Mouse (Mus musculus) liver, adult 2 months (tissue): ENCODE measurements at regions not wholly inside any gene's neighbourhood (a gene's known extent, or its start where the extent isn't known, plus 50 kb on each side); places are given as distances from the start of the nearest gene placed in this dataset.

Experiments
- DNase-seq: peaks from one replicate; pipeline ENCODE4 v3.0.0-alpha.2; 2011; ENCODE audit warnings: low read depth, low spot score; ENCODE audit errors: extremely low read depth
- H3K27ac ChIP-seq: fragments of 200-500 bp; replicated peaks from 2 replicates; pipeline ENCODE4 v1.5.1; 2012; ENCODE audit warnings: low read depth, mild to moderate bottlenecking, control low read depth, inconsistent platforms, low read length; ENCODE audit not compliant: insufficient read depth
- H3K27me3 ChIP-seq: fragments of 200-500 bp; 2 replicates; pipeline ENCODE4 v1.6.1; 2012; ENCODE audit warnings: mild to moderate bottlenecking, moderate library complexity, low read length, inconsistent platforms; ENCODE audit not compliant: control insufficient read depth, insufficient read depth
- H3K36me3 ChIP-seq: fragments of 200-500 bp; 2 replicates; pipeline ENCODE4 v1.6.1; 2012; ENCODE audit warnings: low read length, inconsistent platforms; ENCODE audit not compliant: control insufficient read depth, insufficient read depth
- H3K4me1 ChIP-seq: fragments of 200-500 bp; 2 replicates; pipeline ENCODE4 v1.6.1; 2011; ENCODE audit warnings: low read length; ENCODE audit not compliant: control insufficient read depth, insufficient read depth
- H3K4me3 ChIP-seq: fragments of 200-500 bp; 2 replicates; pipeline ENCODE4 v1.5.1; 2011; ENCODE audit warnings: low read depth, mild to moderate bottlenecking, control low read depth, low read length, moderate library complexity; ENCODE audit not compliant: insufficient read depth
- H3K79me2 ChIP-seq: fragments of 200-500 bp; 2 replicates; pipeline ENCODE4 v1.6.1; 2012; ENCODE audit warnings: inconsistent platforms, mild to moderate bottlenecking, low read length, moderate library complexity; ENCODE audit not compliant: control insufficient read depth, insufficient read depth
- H3K9ac ChIP-seq: fragments of 200-500 bp; 2 replicates; pipeline ENCODE4 v1.6.1; 2012; ENCODE audit warnings: low read depth, mild to moderate bottlenecking, control low read depth, inconsistent platforms, low read length
- CTCF ChIP-seq: fragments of 200-500 bp; IDR thresholded peaks from 2 replicates; pipeline ENCODE4 v1.5.1; 2011; ENCODE audit warnings: low read depth, low read length, control low read depth
- POLR2A ChIP-seq: fragments of 200-500 bp; IDR thresholded peaks from 2 replicates; pipeline ENCODE4 v1.6.1; 2011; ENCODE audit warnings: low read length, control low read depth; ENCODE audit not compliant: insufficient read depth; ENCODE audit errors: extremely low read depth
- WGBS: fragments of 180-500 bp; shearing (Covaris S2); methylation state at CpG from one replicate; pipeline ENCODE4 v1.1.7; 2018; 5-methylcytosine and 5-hydroxymethylcytosine counted together

DNA sequence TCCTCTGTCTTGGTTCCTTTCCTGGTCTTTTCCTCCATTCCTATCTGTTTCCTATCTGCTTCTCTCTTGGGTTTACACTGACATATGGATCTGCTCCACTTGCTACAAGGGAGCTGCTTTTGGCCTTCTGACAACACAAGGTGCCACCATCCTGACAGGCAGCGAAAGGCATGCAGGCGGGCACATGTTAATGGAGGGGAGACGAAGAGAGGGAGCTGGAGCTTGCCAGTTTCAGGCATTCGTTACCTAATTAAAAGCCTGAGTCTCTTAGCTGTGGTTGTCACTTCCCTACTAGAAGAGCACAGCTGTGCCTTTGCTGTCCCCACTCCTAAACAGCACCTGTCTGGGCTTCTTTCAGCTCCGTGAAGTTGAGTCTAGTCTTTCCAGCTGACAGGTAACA, 711.5 kb upstream of the Kirrel3 start:
- DNase-seq, result no peak
- TF ChIP-seq CTCF (no peak), POLR2A (no peak)
- whole genome bisulfite sequencing, result 76% methylated on average over 5 of the region's 5 CpGs
- H3K4me1 ChIP-seq, result no peaks in the 10 kb centered on the region
- no peak overlapping the region for H3K9ac ChIP-seq
- no peaks in the 10 kb centered on the region for H3K27me3 ChIP-seq
- H3K27ac ChIP-seq, result no peak overlapping the region
- H3K36me3 ChIP-seq, result no peaks in the 10 kb centered on the region
- no peaks in the 10 kb centered on the region for H3K79me2 ChIP-seq
- no peak overlapping the region for H3K4me3 ChIP-seq

GRCm38 (mm10) chr9:33790617-33791016, 695.1 kb upstream of the Kirrel3 start:
- Histone ChIP-seq H3K27ac (no peak overlapping the region), H3K36me3 (no peaks in the 10 kb centered on the region), H3K79me2 (no peaks in the 10 kb centered on the region), H3K4me1 (no peaks in the 10 kb centered on the region), H3K4me3 (no peak overlapping the region), H3K27me3 (no peaks in the 10 kb centered on the region), H3K9ac (no peak overlapping the region)
- TF ChIP-seq POLR2A (no peak), CTCF (no peak)
- WGBS, result 70% methylated on average over 4 of the region's 4 CpGs
- DNase-seq, result no peak

DNA sequence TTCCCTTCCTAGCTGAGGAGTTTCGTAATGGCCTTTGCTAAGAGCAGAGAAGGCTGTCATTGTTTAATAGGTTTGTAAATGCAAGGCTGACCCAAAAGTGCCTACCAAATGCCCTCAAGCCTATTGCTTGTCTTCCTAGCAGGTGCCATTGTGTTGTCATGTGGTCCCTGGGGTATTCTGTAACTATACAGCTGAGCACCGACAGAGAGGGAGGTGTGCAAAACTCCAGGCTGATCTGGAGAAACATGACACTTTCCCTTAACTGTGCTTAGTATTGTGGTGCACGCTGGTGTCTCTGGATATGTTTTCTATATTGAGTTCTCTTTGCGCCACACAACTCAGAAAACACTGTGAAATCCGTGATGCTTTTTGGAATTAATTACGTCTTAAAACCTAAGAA, 685.4 kb upstream of the Kirrel3 start:
- no peak overlapping the region for H3K27ac ChIP-seq
- no peak for DNase-seq
- no peak overlapping the region for H3K9ac ChIP-seq
- no peaks in the 10 kb centered on the region for H3K36me3 ChIP-seq
- H3K79me2 ChIP-seq, result no peaks in the 10 kb centered on the region
- no peak overlapping the region for H3K4me3 ChIP-seq
- no peak for TF ChIP-seq CTCF
- TF ChIP-seq POLR2A, result no peak
- H3K27me3 ChIP-seq, result no peaks in the 10 kb centered on the region
- WGBS, result 69% methylated on average over 6 of the region's 6 CpGs
- H3K4me1 ChIP-seq, result no peaks in the 10 kb centered on the region

- H3K36me3 ChIP-seq, result no peaks in the 10 kb centered on the region
- no peaks in the 10 kb centered on the region for H3K4me1 ChIP-seq
- no peaks in the 10 kb centered on the region for H3K27me3 ChIP-seq
- no peaks in the 10 kb centered on the region for H3K79me2 ChIP-seq
- TF ChIP-seq CTCF, result no peak
- no peak for TF ChIP-seq POLR2A
- 69% methylated on average over 1 of the region's 1 CpGs for WGBS
- H3K9ac ChIP-seq, result no peak overlapping the region
- no peak for DNase-seq
- H3K27ac ChIP-seq, result no peak overlapping the region
- no peak overlapping the region for H3K4me3 ChIP-seq
Measured at GRCm38 (mm10) chr9:33800763-33801162, 684.9 kb upstream of the Kirrel3 start.

- Histone ChIP-seq H3K36me3 (no peaks in the 10 kb centered on the region), H3K27me3 (no peaks in the 10 kb centered on the region; the same call in 1 of the 2 replicates), H3K9ac (no peak overlapping the region), H3K27ac (no peak overlapping the region), H3K4me1 (no peaks in the 10 kb centered on the region), H3K79me2 (no peaks in the 10 kb centered on the region), H3K4me3 (no peak overlapping the region)
- no peak for TF ChIP-seq POLR2A
- no peak for TF ChIP-seq CTCF
- 64% methylated on average over 5 of the region's 5 CpGs for WGBS
- no peak for DNase-seq
Measured at GRCm38 (mm10) chr9:33814739-33815368, 670.8 kb upstream of the Kirrel3 start.

DNA sequence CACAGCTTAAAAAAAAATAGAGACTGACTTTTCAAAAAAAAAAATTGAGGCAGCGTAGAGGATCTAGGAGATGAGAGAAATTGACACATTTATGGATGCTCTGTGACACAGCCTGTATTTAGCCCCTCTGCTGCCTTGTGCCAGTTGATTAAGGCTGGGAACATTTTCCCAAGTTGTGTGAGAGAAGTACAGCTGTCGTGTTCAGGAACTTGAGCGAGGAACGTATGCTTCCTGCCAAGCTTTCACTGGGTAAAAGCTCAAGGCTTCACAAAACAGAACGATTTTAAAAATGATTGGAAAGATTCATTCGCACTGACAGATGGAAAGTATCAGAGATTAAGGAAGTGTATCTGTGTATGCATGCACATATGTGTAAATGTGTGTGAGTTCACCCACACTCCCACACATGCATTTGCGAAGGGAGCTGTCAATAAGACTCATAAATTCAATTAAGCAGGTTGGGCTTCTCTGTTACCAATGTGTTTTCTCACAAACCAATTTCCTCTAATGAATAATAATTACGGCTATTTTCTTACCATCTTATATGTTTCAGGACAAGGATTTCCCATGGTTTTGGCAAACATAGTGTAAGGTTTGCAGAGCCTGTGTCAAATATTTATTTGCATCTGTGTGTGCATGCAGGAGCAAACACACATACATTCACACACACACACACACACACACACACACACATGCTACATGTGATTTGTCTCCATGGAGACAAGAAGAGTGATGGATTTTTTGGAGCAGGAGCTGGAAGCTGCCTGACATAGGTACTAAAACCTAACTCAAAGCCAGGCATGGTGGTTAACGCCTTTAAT, 662.9 kb upstream of the Kirrel3 start:
- Histone ChIP-seq H3K27me3 (no peaks in the 10 kb centered on the region), H3K4me3 (no peak overlapping the region), H3K27ac (no peak overlapping the region), H3K4me1 (no peaks in the 10 kb centered on the region), H3K9ac (no peak overlapping the region), H3K79me2 (no peaks in the 10 kb centered on the region), H3K36me3 (no peaks in the 10 kb centered on the region)
- 79% methylated on average over 9 of the region's 9 CpGs for WGBS
- DNase-seq, result no peak
- TF ChIP-seq POLR2A (no peak), CTCF (no peak)
